Mouse (Mus musculus) MEL (cell line): ENCODE data around the gene Cdc25a. TPM values are rescaled to one million over a fixed set of nuclear protein-coding genes. Genes with fewer than 3 reads are reported as not detected.
A peak's percentile ranks its signal among the peaks of the same experiment; 100 is the strongest.

Experiments
- DNase-seq: peaks from one replicate; pipeline ENCODE4 v3.0.0; 2011; ENCODE audit warnings: low read depth, low spot score
- H3K27ac ChIP-seq: 2 replicates; pipeline ENCODE4 v1.5.1; 2012; ENCODE audit warnings: low read depth, mild to moderate bottlenecking, control low read depth, low read length, moderate library complexity; ENCODE audit not compliant: control insufficient read depth
- H3K27me3 ChIP-seq, 2 experiments: fragments of 150-350 bp in 1 of 2; sonication (generic) in 1 of 2; 2 replicates each; pipeline ENCODE4 v1.6.1; 2012; ENCODE audit warnings: low read length in 2 of 2, mild to moderate bottlenecking in 2 of 2, improper control_type of control experiment in 1 of 2, moderate library complexity in 1 of 2; ENCODE audit not compliant: insufficient read depth in 2 of 2, control insufficient read depth in 1 of 2
- H3K36me3 ChIP-seq, 2 experiments: 2 replicates each; pipeline ENCODE4 v1.6.1; 2012 to 2014; ENCODE audit warnings: low read length in 2 of 2, improper control_type of control experiment in 1 of 2, inconsistent platforms in 1 of 2, mild to moderate bottlenecking in 1 of 2; ENCODE audit not compliant: insufficient read depth in 2 of 2, control insufficient read depth in 1 of 2
- H3K4me1 ChIP-seq, 2 experiments: fragments of 150-350 bp in 1 of 2; sonication (generic) in 1 of 2; 2 replicates each; pipeline ENCODE4 v1.6.1; 2012; ENCODE audit warnings: low read length in 2 of 2, improper control_type of control experiment in 1 of 2, mild to moderate bottlenecking in 1 of 2; ENCODE audit not compliant: insufficient read depth in 2 of 2, control insufficient read depth in 1 of 2
- H3K4me3 ChIP-seq, 2 experiments: fragments of 150-350 bp in 1 of 2; sonication (generic) in 1 of 2; 2 replicates each; pipeline ENCODE4 v1.5.1; 2012; ENCODE audit warnings: low read depth in 2 of 2, low read length in 2 of 2, mild to moderate bottlenecking in 2 of 2, moderate library complexity in 2 of 2, control low read depth in 1 of 2, improper control_type of control experiment in 1 of 2; ENCODE audit not compliant: control insufficient read depth in 1 of 2, insufficient read depth in 1 of 2
- H3K79me2 ChIP-seq: 2 replicates; pipeline ENCODE4 v1.6.1; 2012; ENCODE audit warnings: mild to moderate bottlenecking, low read length, moderate library complexity; ENCODE audit not compliant: control insufficient read depth, poor library complexity, insufficient read depth
- H3K9ac ChIP-seq: 2 replicates; pipeline ENCODE4 v1.6.1; 2012; ENCODE audit warnings: low read depth, mild to moderate bottlenecking, control low read depth, low read length, moderate library complexity; ENCODE audit not compliant: control insufficient read depth, poor library complexity, severe bottlenecking
- H3K9me3 ChIP-seq: fragments of 150-350 bp; sonication (generic); replicated peaks from 2 replicates; pipeline ENCODE4 v1.6.1; 2012; ENCODE audit warnings: mild to moderate bottlenecking, low read length, improper control_type of control experiment, moderate library complexity; ENCODE audit not compliant: insufficient read depth
- BHLHE40 ChIP-seq: IDR thresholded peaks from 2 replicates; pipeline ENCODE4 v1.6.1; 2012; ENCODE audit warnings: low read depth, mild to moderate bottlenecking, inconsistent platforms, low read length, improper control_type of control experiment, borderline replicate concordance
- CHD2 ChIP-seq: IDR thresholded peaks from 2 replicates; pipeline ENCODE4 v1.6.1; 2011; ENCODE audit warnings: low read length, improper control_type of control experiment
- CTCF ChIP-seq, 3 experiments: IDR thresholded peaks in 2 of 3; conservative IDR thresholded peaks in 1 of 3; 2 replicates each; pipeline ENCODE4 v1.5.1; 2011 to 2012; ENCODE audit warnings: low read length in 3 of 3, low read depth in 2 of 3, mild to moderate bottlenecking in 2 of 3, improper control_type of control experiment in 1 of 3, inconsistent platforms in 1 of 3, mixed read lengths in 1 of 3, moderate library complexity in 1 of 3; ENCODE audit not compliant: control insufficient read depth in 1 of 3, insufficient read depth in 1 of 3, poor library complexity in 1 of 3, severe bottlenecking in 1 of 3
- ELF1 ChIP-seq: IDR thresholded peaks from 2 replicates; pipeline ENCODE4 v1.6.1; 2014; ENCODE audit warnings: low read depth, mild to moderate bottlenecking, inconsistent platforms, low read length, improper control_type of control experiment, moderate library complexity
- EP300 ChIP-seq, 2 experiments: IDR thresholded peaks; 2 replicates each; pipeline ENCODE4 v1.6.1; 2011; ENCODE audit warnings: improper control_type of control experiment in 2 of 2, low read length in 2 of 2, low read depth in 1 of 2, mild to moderate bottlenecking in 1 of 2
- ETS1 ChIP-seq: IDR thresholded peaks from 2 replicates; pipeline ENCODE4 v1.6.1; 2012; ENCODE audit warnings: low read depth, mild to moderate bottlenecking, inconsistent platforms, low read length, improper control_type of control experiment, moderate library complexity
- GABPA ChIP-seq: IDR thresholded peaks from 2 replicates; pipeline ENCODE4 v1.6.1; 2012; ENCODE audit warnings: low read depth, mild to moderate bottlenecking, inconsistent platforms, low read length, improper control_type of control experiment, moderate library complexity
- GATA1 ChIP-seq: IDR thresholded peaks from 2 replicates; pipeline ENCODE4 v1.6.1; 2011; ENCODE audit warnings: low read depth, low read length, improper control_type of control experiment
- HCFC1 ChIP-seq: IDR thresholded peaks from 2 replicates; pipeline ENCODE4 v1.6.1; 2012; ENCODE audit warnings: low read depth, mild to moderate bottlenecking, inconsistent platforms, low read length, improper control_type of control experiment, moderate library complexity
- MXI1 ChIP-seq: IDR thresholded peaks from 2 replicates; pipeline ENCODE4 v1.6.1; 2011; ENCODE audit warnings: mild to moderate bottlenecking, low read depth, low read length, improper control_type of control experiment
- MYC ChIP-seq: IDR thresholded peaks from 2 replicates; pipeline ENCODE4 v1.6.1; 2011; ENCODE audit warnings: low read depth, mild to moderate bottlenecking, low read length, improper control_type of control experiment, moderate library complexity
- NELFE ChIP-seq: IDR thresholded peaks from 2 replicates; pipeline ENCODE4 v1.6.1; 2011; ENCODE audit warnings: low read depth, low read length, improper control_type of control experiment
- NRF1 ChIP-seq: IDR thresholded peaks from 2 replicates; pipeline ENCODE4 v1.6.1; 2014; ENCODE audit warnings: low read depth, mild to moderate bottlenecking, inconsistent platforms, low read length, improper control_type of control experiment, moderate library complexity; ENCODE audit not compliant: poor library complexity, insufficient read depth, severe bottlenecking
- RCOR1 ChIP-seq: IDR thresholded peaks from 2 replicates; pipeline ENCODE4 v1.6.1; 2012; ENCODE audit warnings: low read depth, mild to moderate bottlenecking, inconsistent platforms, low read length, improper control_type of control experiment
- SIN3A ChIP-seq: IDR thresholded peaks from 2 replicates; pipeline ENCODE4 v1.6.1; 2012; ENCODE audit warnings: low read length, improper control_type of control experiment, inconsistent platforms
- SMC3 ChIP-seq: IDR thresholded peaks from 2 replicates; pipeline ENCODE4 v1.6.1; 2011; ENCODE audit warnings: low read depth, low read length, improper control_type of control experiment
- USF2 ChIP-seq, 2 experiments: IDR thresholded peaks; 2 replicates each; pipeline ENCODE4 v1.6.1; 2011 to 2012; ENCODE audit warnings: improper control_type of control experiment in 2 of 2, low read length in 2 of 2, borderline replicate concordance in 1 of 2, inconsistent platforms in 1 of 2, low read depth in 1 of 2, mild to moderate bottlenecking in 1 of 2; ENCODE audit not compliant: insufficient read depth in 1 of 2
- ZKSCAN1 ChIP-seq: IDR thresholded peaks from 2 replicates; pipeline ENCODE4 v1.6.1; 2012; ENCODE audit warnings: low read depth, mild to moderate bottlenecking, inconsistent platforms, low read length, improper control_type of control experiment, moderate library complexity
- ZNF384 ChIP-seq: IDR thresholded peaks from 2 replicates; pipeline ENCODE4 v1.6.1; 2012; ENCODE audit warnings: low read depth, mild to moderate bottlenecking, inconsistent platforms, low read length, improper control_type of control experiment
- polyA plus RNA-seq, 2 experiments: library from polyadenylated mRNA; stranded (reverse) in 1 of 2; unstranded in 1 of 2; fragments of >175 nt in 1 of 2; fragments of >200 nt in 1 of 2; gene quantifications; 2 replicates each; pipeline versions ENCODE4 v1.2.1 to v1.2.4; 2012; ENCODE audit warnings: low replicate concordance in 2 of 2, low read depth in 1 of 2; ENCODE audit not compliant: insufficient read length in 2 of 2, insufficient read depth in 1 of 2, missing spikeins in 1 of 2
- total RNA-seq: library from RNA; depleted of rRNA; stranded (reverse); fragments of 300-350 nt; gene quantifications from 2 replicates; pipeline ENCODE4 v1.2.3, GENCODE M21; 2012

Cdc25a gene
- total and polyA plus RNA-seq, 3 experiments, result 67.2 to 79.4 (median 67.4) TPM

DNA sequence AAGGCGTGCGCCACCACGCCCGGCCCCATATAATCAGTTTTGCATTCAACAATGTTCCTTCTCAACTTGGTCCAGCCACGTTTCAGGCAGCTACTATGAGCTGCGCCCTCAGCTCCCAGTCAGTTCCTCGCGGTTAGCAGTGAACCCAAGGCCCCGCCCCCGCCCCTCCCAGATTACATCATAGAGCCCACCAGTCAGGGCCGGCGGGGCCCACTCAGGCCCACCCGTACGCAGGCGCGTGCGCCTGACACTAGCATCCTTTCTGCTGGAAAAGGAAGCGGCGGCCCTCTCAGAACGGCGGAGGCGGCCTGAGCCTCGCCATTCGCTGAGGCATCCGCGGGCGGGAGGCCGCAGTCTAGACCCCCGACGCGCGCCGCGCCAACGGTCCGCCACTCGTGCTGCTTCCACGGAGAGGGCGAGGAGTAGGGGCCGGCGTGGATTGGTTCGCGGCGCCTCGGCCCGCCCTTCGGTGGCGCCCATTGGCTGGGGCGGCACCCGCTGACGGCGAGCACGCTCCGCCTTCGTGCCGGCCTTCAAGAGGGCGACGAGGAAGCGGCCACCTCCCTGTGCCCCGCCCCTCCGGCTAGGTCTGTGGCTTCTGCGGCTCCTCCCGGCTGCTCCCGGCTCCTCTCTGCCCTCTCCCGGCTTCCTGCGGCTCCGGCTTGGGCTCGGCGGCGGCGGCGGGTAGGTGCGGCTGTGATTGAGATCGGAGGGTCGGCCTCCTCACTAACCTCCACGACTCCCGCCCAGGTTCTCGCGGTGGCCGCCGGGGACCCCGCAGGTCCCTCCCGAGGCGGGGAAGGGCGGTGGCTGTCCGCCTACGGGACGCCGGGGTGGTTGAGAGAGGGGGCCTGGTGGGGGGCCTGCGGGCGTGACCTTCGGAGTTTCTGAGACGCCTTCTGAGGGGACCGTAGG, 56.1 kb downstream of the Cdc25a start, which contains the start of gene Map4 (continued):
- TF ChIP-seq RCOR1 (no peak), MYC (no peak), BHLHE40 (no peak), CHD2 (no peak), SMC3 (no peak; the same call in 1 of the 2 replicates)

DNA sequence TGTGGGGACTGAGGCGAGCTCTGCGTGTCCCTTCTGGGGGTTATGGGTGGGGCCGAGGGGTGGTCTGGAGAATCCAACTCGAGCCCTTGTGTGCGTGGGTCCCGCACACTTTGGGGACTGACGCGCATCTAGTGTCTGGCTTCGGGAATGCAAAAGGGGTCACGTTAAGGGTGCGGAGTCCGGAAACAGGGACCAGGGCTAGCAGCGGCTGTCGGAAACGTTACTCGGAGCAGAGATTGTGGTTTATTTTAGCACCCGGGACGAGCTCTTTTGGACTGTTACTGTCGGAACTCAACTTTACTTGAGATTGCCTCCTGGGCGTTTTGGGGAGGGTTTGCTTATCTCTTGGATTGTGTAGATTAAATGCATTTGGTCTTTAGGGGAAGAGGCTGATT, 57.0 kb downstream of the Cdc25a start:
- DNase-seq, result peak; percentile 54
- Histone ChIP-seq H3K9me3 (no peaks in the 10 kb centered on the region), H3K27ac (no peak overlapping the region), H3K4me3 (peak overlapping the region; percentile 68 to 93), H3K79me2 (no peaks in the 10 kb centered on the region; the same call in 1 of the 2 replicates), H3K4me1 (peaks cover 0 to 7% of the 10 kb centered on the region in 2 experiments; a peak in 3 of 4 replicates), H3K27me3 (no peaks in the 10 kb centered on the region), H3K36me3 (peaks cover 0 to 12% of the 10 kb centered on the region in 2 experiments; a peak in 2 of 4 replicates), H3K9ac (peak overlapping the region; percentile 77)
- TF ChIP-seq GATA1, result peak; percentile 46
- TF ChIP-seq NRF1, result 0 out of 2 replicates have a peak, but pooled peaks have one; percentile 18
- 0 out of 2 replicates have a peak, but pooled peaks have one; percentile 10 for TF ChIP-seq ELF1
- no peak for TF ChIP-seq CTCF (IDR thresholded peaks at IDR 0.05 in 2 of 3, conservative IDR thresholded peaks at IDR 0.05 in 1 of 3; ENCODE audit: control insufficient read depth in 1 of 3, insufficient read depth in 1 of 3, low read depth in 2 of 3, low read length in 3 of 3, poor library complexity in 1 of 3, severe bottlenecking in 1 of 3)
- no peak for TF ChIP-seq MXI1
- TF ChIP-seq EP300 (IDR thresholded peaks at IDR 0.05; ENCODE audit: low read depth in 1 of 2, low read length in 2 of 2), result peak; percentile 26 to 41; a peak in 1 of 4 replicates
- TF ChIP-seq BHLHE40, result no peak
- no peak for TF ChIP-seq ZNF384
- TF ChIP-seq USF2 (IDR thresholded peaks at IDR 0.05; ENCODE audit: borderline replicate concordance in 1 of 2, insufficient read depth in 1 of 2, low read depth in 1 of 2, low read length in 2 of 2), result no peak
- TF ChIP-seq ZKSCAN1, result no peak
- TF ChIP-seq RCOR1, result peak; percentile 76
- 0 out of 2 replicates have a peak, but pooled peaks have one; percentile 56 for TF ChIP-seq SIN3A
- TF ChIP-seq ETS1, result peak; percentile 38; the same call in 1 of the 2 replicates
- TF ChIP-seq GABPA, result peak; percentile 24; the same call in 1 of the 2 replicates
- no peak for TF ChIP-seq HCFC1
- TF ChIP-seq NELFE, result no peak
